Mouse (Mus musculus) B cell, adult 2 months (primary cell): ENCODE measurements around the gene Vmp1.

Experiments
- DNase-seq, 2 experiments: peaks; one replicate each; pipeline ENCODE4 v3.0.0; 2022

The Vmp1 gene

DNA sequence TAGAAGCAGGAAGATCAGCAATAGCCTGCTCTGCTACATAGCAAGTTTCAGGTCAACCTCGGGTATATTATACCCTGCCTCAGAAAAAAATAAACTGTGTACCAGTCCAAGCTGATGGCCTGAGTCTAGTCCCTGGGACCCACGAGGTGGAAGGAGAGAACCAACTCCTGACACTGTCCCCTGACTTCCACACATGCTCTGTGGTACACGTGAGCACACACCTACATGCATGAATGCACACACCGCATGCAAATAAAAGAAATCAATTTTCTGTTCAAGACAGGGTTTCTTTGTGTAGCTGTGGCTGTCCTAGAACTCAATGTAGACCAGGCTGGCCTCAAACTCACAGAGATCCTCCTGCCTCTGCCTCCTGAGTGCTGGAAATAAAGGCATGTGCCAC lies 125.4 kb downstream of the Vmp1 start:
- peak in 1 of 2 experiments; percentile 7 for DNase-seq

GRCm38 (mm10) chr11:86553525-86553924 lies 130.1 kb downstream of the Vmp1 start:
- DNase-seq, result peak; percentile 16 to 35

- peak; percentile 49 to 58 for DNase-seq
These were observed 136.2 kb downstream of the Vmp1 start for GRCm38 (mm10) chr11:86547412-86547811.

DNA sequence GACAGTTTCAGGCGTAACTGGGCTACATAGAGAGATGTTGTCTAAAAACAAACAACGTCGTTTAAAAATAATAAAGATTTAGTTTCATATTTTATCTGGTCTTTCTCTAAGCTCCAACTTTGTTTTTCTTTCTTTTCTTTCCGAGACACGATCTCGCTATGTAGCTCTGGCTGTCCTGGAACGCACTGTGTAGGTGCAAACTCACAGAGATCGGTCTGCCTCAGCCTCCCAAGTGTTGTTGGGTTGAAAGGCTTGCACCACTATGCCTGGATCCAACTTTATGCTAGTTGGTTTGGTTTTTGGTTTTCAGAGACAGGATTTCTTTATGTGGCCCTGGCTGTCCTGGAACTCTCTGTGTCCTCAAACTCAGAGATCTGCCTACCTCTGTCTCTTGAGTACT lies 138.1 kb downstream of the Vmp1 start:
- no peak for DNase-seq

DNA sequence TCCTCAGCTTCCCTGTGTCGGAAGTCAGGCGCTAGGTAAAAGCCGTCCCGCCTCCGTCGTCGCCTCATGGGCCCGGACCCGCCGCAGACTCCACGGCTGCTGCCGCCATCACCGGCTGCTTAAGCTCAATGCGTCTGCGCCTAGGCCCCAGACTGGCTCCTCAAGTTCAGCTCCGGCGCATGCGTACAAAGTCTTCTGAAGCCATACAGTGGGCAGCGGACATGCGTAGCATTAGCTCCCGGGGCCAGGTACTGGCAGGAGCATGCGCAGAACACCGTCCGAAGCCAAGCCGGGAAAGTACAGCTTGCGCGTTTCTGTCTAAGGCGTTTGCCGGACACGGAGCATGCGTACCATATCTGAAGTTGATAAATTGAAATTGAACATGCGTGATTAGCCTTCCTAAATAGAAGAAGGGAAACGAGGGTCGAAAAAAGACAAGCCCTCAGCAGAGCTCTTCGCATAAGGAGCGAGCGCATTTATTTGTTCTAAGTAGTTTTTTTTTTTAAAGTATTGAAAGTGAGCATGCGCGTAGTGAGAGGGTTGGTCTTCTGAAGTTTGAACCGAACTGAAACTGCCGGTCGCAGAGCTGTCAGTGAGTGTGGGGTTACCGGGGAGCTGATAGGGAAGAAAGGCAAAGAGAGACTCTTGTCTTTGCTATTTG lies 138.9 kb downstream of the Vmp1 start, which contains the start of the genes Rps6kb1 and Tubd1:
Gene Rps6kb1, minus strand, starts transcription at position 167 of the 661 bp plus-strand sequence.
Gene Tubd1, plus strand, starts transcription at position 353 of the 661 bp plus-strand sequence.
- DNase-seq, result peak; percentile 96 to 97

DNA sequence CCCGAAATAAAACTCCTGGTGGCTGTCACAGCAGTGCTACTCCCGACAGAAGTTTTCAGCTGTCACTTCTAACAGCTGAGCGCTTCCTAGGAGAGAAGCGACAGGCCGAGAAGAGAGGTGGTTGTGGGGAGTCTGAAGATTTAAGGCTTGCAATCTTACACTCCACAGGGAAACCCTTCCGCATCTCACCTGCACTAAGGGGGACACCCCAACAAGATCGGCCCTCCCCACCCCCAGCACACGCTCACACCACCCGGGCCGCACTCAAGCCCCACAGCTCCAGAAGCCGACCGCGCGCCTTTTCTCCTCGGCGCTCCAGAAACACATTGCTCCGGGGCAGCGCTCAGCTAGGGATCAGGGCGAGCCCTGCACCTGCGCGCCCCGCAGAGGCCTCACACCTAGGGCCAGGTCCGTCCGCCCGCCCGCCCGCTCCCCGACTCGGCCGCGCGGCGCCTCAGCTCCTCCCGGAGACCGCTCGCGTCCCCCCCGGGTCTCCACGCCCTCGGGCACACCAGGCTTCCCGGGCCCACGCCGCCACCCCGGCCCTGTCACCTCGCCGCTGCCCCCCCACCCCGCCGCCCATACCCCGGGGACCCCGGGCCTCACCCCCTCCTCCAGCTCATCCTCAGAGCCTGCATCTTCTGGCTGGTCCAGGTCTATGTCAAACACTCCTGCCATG lies 139.5 kb downstream of the Vmp1 start:
- DNase-seq, result no peak

DNA sequence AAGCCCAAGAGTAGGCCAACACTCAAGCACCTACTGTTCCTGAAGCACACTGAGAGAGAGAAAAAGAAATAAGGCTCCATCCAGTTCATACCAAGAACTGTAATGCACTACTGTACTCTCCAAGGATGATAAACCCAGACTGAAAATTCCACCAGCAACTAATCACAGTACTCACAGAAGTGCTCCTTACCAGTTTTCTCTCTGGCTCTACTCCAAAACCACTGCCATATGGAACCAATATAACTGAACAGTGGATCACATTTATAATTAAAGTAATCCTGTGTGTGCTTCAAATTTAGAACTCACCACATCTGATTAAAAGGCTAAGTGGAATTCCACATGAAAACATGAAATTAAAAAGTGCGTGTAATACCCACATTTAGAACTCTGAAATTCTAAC lies 140.8 kb downstream of the Vmp1 start:
- no peak for DNase-seq

GRCm38 (mm10) chr11:86540476-86540845 lies 143.2 kb downstream of the Vmp1 start:
- no peak for DNase-seq

- DNase-seq, result no peak
These were observed 143.7 kb downstream of the Vmp1 start for GRCm38 (mm10) chr11:86539716-86540475.

DNA sequence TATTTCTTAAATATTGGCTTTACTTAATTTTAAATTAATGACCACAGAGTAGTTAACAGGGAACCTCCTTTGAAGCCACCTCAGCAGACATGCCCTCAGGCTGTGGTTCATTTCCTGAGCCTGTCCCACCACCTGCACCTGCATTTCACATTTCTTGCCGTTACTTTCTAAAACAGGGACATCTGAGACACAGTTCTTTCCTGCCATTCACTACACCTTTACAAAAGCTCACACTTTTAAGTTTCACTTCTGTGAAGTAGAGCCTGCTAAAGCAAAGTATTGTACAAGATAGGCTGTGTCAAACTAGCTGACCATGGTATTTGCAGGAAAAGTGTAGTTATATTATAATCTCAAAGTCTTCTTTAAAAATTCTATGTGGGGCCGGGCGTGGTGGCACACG lies 144.8 kb downstream of the Vmp1 start:
- DNase-seq, result no peak

DNA sequence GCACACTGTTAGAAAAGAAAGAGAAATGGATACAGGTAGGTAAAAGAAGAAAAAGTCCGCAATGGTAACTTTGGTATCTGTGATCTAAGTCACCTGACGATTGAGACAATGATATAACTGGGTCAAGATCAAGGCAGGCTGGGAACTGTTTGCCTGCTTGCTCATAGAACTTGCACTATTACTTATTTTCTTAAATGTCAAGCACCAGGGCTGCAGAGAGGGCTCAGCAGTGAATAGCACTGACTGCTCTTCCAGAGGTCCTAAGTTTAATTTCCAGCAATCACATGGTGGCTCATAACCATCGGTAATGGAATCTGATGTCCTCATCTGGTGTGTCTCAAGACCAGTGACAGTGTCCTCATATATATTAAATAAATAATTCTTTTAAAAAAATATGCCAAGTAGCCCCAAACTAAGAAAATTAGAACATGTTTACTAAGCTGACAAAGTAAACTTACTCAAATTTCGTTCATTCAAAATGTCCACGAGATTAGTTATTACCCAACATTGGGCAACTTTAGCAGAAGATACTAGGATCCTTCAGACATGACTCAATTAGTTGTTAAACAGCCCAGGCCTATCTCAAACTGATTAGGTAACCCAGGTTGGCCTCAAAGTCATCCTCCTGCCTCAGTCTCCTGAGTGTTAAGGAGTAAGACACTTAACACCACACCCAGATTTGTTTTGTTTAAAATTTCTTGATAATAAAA lies 149.3 kb downstream of the Vmp1 start:
- no peak for DNase-seq
